Mouse (Mus musculus): ENCODE measurements at regions not wholly inside any gene's neighbourhood (a gene's known extent, or its start where the extent isn't known, plus 50 kb on each side); places are given as distances from the start of the nearest gene placed in this dataset.

GRCm38 (mm10) chr12:106527116-106527515, 517.1 kb downstream of the Vrk1 start:
- no peaks in the 10 kb centered on the region for H3K36me3 ChIP-seq
- ATAC-seq (ENCODE audit: low FRiP score, low read depth): no peak
- no peak overlapping the region for H3K4me2 ChIP-seq
- H3K27me3 ChIP-seq: 0 out of 2 replicates have a peak, but pooled peaks cover 3% of the 10 kb centered on the region
- no peaks in the 10 kb centered on the region for H3K9me3 ChIP-seq
- 74% methylated on average over 8 of the region's 8 CpGs for WGBS
- peaks cover 18% of the 10 kb centered on the region for H3K4me1 ChIP-seq (replicated peaks)
- H3K27ac ChIP-seq (replicated peaks): no peak overlapping the region
- no peak overlapping the region for H3K9ac ChIP-seq
- H3K4me3 ChIP-seq: no peak overlapping the region

- H3K9me3 ChIP-seq: no peaks in the 10 kb centered on the region
- H3K36me3 ChIP-seq: no peaks in the 10 kb centered on the region
- H3K27me3 ChIP-seq: 0 out of 2 replicates have a peak, but pooled peaks cover 3% of the 10 kb centered on the region
- 6% methylated on average over 20 of the region's 20 CpGs for whole genome bisulfite sequencing
- H3K4me3 ChIP-seq: no peak overlapping the region
- peaks cover 18% of the 10 kb centered on the region for H3K4me1 ChIP-seq (replicated peaks)
- no peak overlapping the region for H3K9ac ChIP-seq
- peak overlapping the region; percentile 27 for H3K4me2 ChIP-seq
- H3K27ac ChIP-seq (replicated peaks): no peak overlapping the region
- peak; percentile 45; the same call in 1 of the 2 replicates for ATAC-seq (ENCODE audit: low FRiP score, low read depth)
These were observed 517.8 kb downstream of the Vrk1 start for GRCm38 (mm10) chr12:106527699-106528434.

GRCm38 (mm10) chr12:106528521-106528920, 518.5 kb downstream of the Vrk1 start:
- H3K4me3 ChIP-seq: no peak overlapping the region
- 0 out of 2 replicates have a peak, but pooled peaks cover 3% of the 10 kb centered on the region for H3K27me3 ChIP-seq
- H3K4me2 ChIP-seq: no peak overlapping the region
- no peak overlapping the region for H3K27ac ChIP-seq (replicated peaks)
- WGBS: 25% methylated on average over 10 of the region's 10 CpGs
- H3K4me1 ChIP-seq (replicated peaks): peaks cover 18% of the 10 kb centered on the region
- H3K9me3 ChIP-seq: no peaks in the 10 kb centered on the region
- H3K9ac ChIP-seq: no peak overlapping the region
- no peaks in the 10 kb centered on the region for H3K36me3 ChIP-seq
- ATAC-seq (ENCODE audit: low FRiP score, low read depth): no peak

GRCm38 (mm10) chr12:106529175-106529574, 519.1 kb downstream of the Vrk1 start:
- Histone ChIP-seq H3K4me3 (no peak overlapping the region), H3K36me3 (no peaks in the 10 kb centered on the region), H3K9me3 (no peaks in the 10 kb centered on the region), H3K4me2 (no peak overlapping the region), H3K9ac (no peak overlapping the region), H3K4me1 (replicated peaks) (peaks cover 18% of the 10 kb centered on the region), H3K27ac (replicated peaks) (no peak overlapping the region), H3K27me3 (0 out of 2 replicates have a peak, but pooled peaks cover 5% of the 10 kb centered on the region)
- 22% methylated on average over 11 of the region's 11 CpGs for WGBS
- ATAC-seq (ENCODE audit: low FRiP score, low read depth): no peak

GRCm38 (mm10) chr12:106535086-106535485, 525.1 kb downstream of the Vrk1 start:
- H3K36me3 ChIP-seq: no peaks in the 10 kb centered on the region
- H3K9ac ChIP-seq: no peak overlapping the region
- peaks cover 12% of the 10 kb centered on the region; the same call in 1 of the 2 replicates for H3K27me3 ChIP-seq
- ATAC-seq (ENCODE audit: low FRiP score, low read depth): no peak
- WGBS: 21% methylated on average over 2 of the region's 2 CpGs
- H3K9me3 ChIP-seq: no peaks in the 10 kb centered on the region
- no peak overlapping the region for H3K27ac ChIP-seq (replicated peaks)
- H3K4me1 ChIP-seq (replicated peaks): peaks cover 10% of the 10 kb centered on the region
- no peak overlapping the region for H3K4me2 ChIP-seq
- no peak overlapping the region for H3K4me3 ChIP-seq

GRCm38 (mm10) chr12:106535628-106536288, 525.7 kb downstream of the Vrk1 start:
- no peaks in the 10 kb centered on the region for H3K36me3 ChIP-seq
- no peak overlapping the region for H3K4me3 ChIP-seq
- H3K9ac ChIP-seq: no peak overlapping the region
- WGBS: 27% methylated on average over 8 of the region's 8 CpGs
- no peak overlapping the region for H3K4me2 ChIP-seq
- H3K27ac ChIP-seq (replicated peaks): no peak overlapping the region
- no peaks in the 10 kb centered on the region for H3K9me3 ChIP-seq
- peaks cover 12% of the 10 kb centered on the region; the same call in 1 of the 2 replicates for H3K27me3 ChIP-seq
- peaks cover 14% of the 10 kb centered on the region for H3K4me1 ChIP-seq (replicated peaks)
- no peak for ATAC-seq (ENCODE audit: low FRiP score, low read depth)

GRCm38 (mm10) chr12:106536289-106536636, 526.2 kb downstream of the Vrk1 start:
- Histone ChIP-seq H3K4me1 (replicated peaks) (peaks cover 14% of the 10 kb centered on the region), H3K9me3 (no peaks in the 10 kb centered on the region), H3K4me2 (no peak overlapping the region), H3K27ac (replicated peaks) (no peak overlapping the region), H3K36me3 (no peaks in the 10 kb centered on the region), H3K27me3 (peaks cover 11% of the 10 kb centered on the region; the same call in 1 of the 2 replicates), H3K4me3 (no peak overlapping the region), H3K9ac (no peak overlapping the region)
- ATAC-seq (ENCODE audit: low FRiP score, low read depth): no peak
- 14% methylated on average over 7 of the region's 7 CpGs for WGBS

- no peak overlapping the region for H3K27ac ChIP-seq (replicated peaks)
- H3K4me2 ChIP-seq: no peak overlapping the region
- no peaks in the 10 kb centered on the region for H3K9me3 ChIP-seq
- H3K9ac ChIP-seq: no peak overlapping the region
- no peaks in the 10 kb centered on the region for H3K36me3 ChIP-seq
- peaks cover 14% of the 10 kb centered on the region for H3K4me1 ChIP-seq (replicated peaks)
- no peaks in the 10 kb centered on the region; the same call in 1 of the 2 replicates for H3K27me3 ChIP-seq
- 52% methylated on average over 6 of the region's 6 CpGs for WGBS
- H3K4me3 ChIP-seq: no peak overlapping the region
- ATAC-seq (ENCODE audit: low FRiP score, low read depth): no peak
These were observed 530.0 kb downstream of the Vrk1 start for GRCm38 (mm10) chr12:106540003-106540402.

- H3K9me3 ChIP-seq: no peaks in the 10 kb centered on the region
- no peak overlapping the region for H3K27ac ChIP-seq (replicated peaks)
- H3K36me3 ChIP-seq: no peaks in the 10 kb centered on the region
- no peak overlapping the region for H3K9ac ChIP-seq
- no peaks in the 10 kb centered on the region for H3K27me3 ChIP-seq
- ATAC-seq (ENCODE audit: low FRiP score, low read depth): no peak
- H3K4me3 ChIP-seq: no peak overlapping the region
- no peak overlapping the region for H3K4me2 ChIP-seq
- H3K4me1 ChIP-seq (replicated peaks): no peaks in the 10 kb centered on the region
- WGBS: 86% methylated on average over 9 of the region's 9 CpGs
These were observed 549.5 kb downstream of the Vrk1 start for GRCm38 (mm10) chr12:106559566-106559965.

- no peak overlapping the region for H3K4me3 ChIP-seq
- H3K9ac ChIP-seq: no peak overlapping the region
- H3K27me3 ChIP-seq: no peaks in the 10 kb centered on the region
- no peak overlapping the region for H3K27ac ChIP-seq (replicated peaks)
- no peak for ATAC-seq (ENCODE audit: low FRiP score, low read depth)
- H3K4me2 ChIP-seq: no peak overlapping the region
- no peaks in the 10 kb centered on the region for H3K9me3 ChIP-seq
- no peaks in the 10 kb centered on the region for H3K36me3 ChIP-seq
- WGBS: 27% methylated on average over 6 of the region's 6 CpGs
- 0 out of 2 replicates have a peak, but pooled peaks cover 6% of the 10 kb centered on the region for H3K4me1 ChIP-seq (replicated peaks)
These were observed 555.2 kb downstream of the Vrk1 start for GRCm38 (mm10) chr12:106565263-106565681.

GRCm38 (mm10) chr12:106566361-106566760, 556.3 kb downstream of the Vrk1 start:
- H3K27ac ChIP-seq (replicated peaks): no peak overlapping the region
- no peak for ATAC-seq (ENCODE audit: low FRiP score, low read depth)
- no peaks in the 10 kb centered on the region for H3K9me3 ChIP-seq
- 92% methylated on average over 4 of the region's 4 CpGs for WGBS
- H3K4me1 ChIP-seq (replicated peaks): 0 out of 2 replicates have a peak, but pooled peaks cover 6% of the 10 kb centered on the region
- H3K4me2 ChIP-seq: no peak overlapping the region
- no peaks in the 10 kb centered on the region for H3K36me3 ChIP-seq
- no peak overlapping the region for H3K9ac ChIP-seq
- H3K4me3 ChIP-seq: no peak overlapping the region
- H3K27me3 ChIP-seq: no peaks in the 10 kb centered on the region

- Histone ChIP-seq H3K4me3 (no peak overlapping the region), H3K9me3 (no peaks in the 10 kb centered on the region), H3K4me2 (no peak overlapping the region), H3K27me3 (no peaks in the 10 kb centered on the region), H3K27ac (replicated peaks) (no peak overlapping the region), H3K9ac (no peak overlapping the region), H3K4me1 (replicated peaks) (0 out of 2 replicates have a peak, but pooled peaks cover 6% of the 10 kb centered on the region), H3K36me3 (no peaks in the 10 kb centered on the region)
- no peak for ATAC-seq (ENCODE audit: low FRiP score, low read depth)
- 76% methylated on average over 5 of the region's 5 CpGs for WGBS
These were observed 557.1 kb downstream of the Vrk1 start for GRCm38 (mm10) chr12:106567116-106567515.
